Mouse (Mus musculus): ENCODE measurements around the gene Mipep.

DNA sequence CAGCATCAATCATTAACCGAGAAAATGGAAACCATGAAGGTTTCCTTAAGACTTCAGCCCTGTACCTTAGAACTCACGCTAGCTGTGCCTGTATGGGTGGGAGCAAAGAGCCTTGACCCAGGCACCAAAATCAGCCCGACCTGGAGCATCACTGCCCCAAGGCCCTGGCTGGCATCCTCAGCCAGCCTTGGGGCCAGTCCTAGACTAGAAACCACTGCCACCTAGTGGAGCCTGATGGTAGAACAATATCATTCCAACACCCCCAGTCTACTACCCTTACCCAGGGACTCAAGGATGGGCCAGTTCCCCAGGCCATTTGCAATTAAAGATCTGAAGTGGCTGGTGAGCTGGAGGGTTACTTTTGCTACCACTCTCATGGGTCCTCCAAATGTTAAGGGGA lies 5.7 kb downstream of the Mipep start:
- TF ChIP-seq CTCF (IDR thresholded peaks at IDR 0.05; ENCODE audit: low read depth) (peak; percentile 77), EP300 (optimal IDR thresholded peaks at IDR 0.05) (no peak)

Measured in stomach, postnatal 0 days (tissue).